Mouse (Mus musculus) urinary bladder, postnatal 14 days (tissue): Measurements from ENCODE around the gene Cyb5rl.

ENCODE experiments used
- DNase-seq: peaks from one replicate; pipeline ENCODE4 v3.0.0; 2021; ENCODE audit warnings: low spot score

Gene Cyb5rl

DNA sequence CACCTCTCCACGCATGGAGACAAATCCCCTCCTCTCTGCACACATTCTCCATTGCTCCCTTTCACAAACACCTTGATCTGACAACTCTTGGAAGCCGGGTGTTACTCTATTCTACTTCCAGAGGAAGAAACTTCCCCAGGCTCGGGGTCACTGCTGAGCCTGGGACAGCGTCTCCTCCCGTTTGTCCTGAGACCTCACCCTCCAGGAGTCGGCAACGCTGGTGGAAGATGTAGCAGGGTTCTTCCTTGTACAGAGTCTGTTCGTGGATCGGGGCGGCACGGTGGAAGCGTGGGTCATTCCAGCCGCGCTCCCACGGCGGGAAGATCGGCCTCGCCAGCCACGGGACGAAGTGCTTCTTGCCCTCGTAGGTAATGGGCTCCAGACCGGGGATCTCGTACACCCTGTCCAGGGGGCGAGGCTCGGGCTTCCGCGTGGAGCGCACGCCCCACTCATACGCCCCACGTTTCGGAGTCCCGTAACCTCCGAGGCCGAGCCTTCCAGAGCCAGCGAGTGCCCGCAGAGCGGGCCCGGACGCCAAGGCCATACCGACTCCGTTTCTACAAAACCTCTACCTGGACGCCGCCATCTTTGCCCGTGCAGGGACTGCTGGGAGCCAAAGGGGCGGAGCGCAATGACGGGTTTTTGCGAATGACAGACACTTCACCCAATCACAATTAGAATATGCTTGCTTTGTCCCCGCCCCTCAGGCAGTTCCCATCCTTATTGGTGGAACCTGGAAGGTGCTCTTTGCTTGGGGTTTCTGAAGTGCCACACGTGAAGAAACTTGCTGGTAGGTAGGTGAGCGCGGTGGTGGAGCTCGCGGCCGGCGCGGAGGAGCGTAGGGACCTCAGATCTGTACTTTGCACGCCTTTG, at the start of gene Cyb5rl, which contains the start of gene Mrpl37:
Gene Cyb5rl, plus strand, starts transcription at position 737 of the 873 bp plus-strand sequence.
Gene Mrpl37, minus strand, starts transcription at position 617 of the 873 bp plus-strand sequence.
- peak; percentile 95 for DNase-seq

GRCm38 (mm10) chr4:107017257-107017656, 49.5 kb upstream of the Cyb5rl start:
- DNase-seq, result no peak

DNA sequence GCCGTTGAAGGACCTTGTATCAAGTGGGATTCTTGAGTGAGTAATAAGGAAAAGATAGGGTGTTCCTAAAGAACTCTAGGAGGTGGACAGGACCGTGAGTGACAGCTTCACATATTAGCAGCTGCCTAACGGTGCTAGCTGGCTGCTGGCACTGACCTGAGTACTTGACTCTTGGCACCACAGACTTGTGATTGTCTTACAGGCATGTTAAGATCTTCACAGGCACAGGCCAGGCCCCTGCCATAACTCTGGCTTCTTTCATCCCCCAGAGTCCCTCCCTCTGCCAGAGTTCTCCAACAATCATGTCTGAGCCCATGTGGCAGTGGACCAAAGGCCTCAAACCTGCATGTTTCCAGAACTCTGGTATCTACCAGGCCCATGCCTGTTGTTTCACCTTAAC, 48.3 kb upstream of the Cyb5rl start:
- DNase-seq, result no peak

GRCm38 (mm10) chr4:107019027-107019426, 47.8 kb upstream of the Cyb5rl start:
- peak; percentile 22 for DNase-seq

GRCm38 (mm10) chr4:107020287-107021000, 46.3 kb upstream of the Cyb5rl start:
- no peak for DNase-seq

DNA sequence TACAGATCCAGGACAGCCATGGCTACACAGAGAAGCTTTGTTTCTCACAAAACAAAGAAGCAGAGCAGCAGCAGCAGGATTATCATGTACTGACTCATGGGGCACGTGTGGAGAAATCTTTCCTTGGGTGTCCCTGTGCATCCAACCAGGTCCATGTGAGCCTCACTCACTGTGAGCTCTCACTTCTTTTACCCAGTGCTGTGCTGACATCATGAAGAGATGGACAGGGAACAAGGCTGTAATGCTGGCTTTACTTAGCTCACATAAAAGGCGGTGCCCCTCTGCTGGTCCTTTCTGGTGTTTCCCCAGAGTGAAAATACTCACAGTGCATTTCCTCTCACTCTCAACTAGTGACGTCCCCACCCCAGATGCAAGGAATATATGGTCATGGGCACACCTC, 45.3 kb upstream of the Cyb5rl start:
- no peak for DNase-seq

- DNase-seq, result no peak
These were observed 41.9 kb upstream of the Cyb5rl start for GRCm38 (mm10) chr4:107024899-107025298.

- no peak for DNase-seq
These were observed 41.4 kb upstream of the Cyb5rl start for GRCm38 (mm10) chr4:107025369-107025768.

DNA sequence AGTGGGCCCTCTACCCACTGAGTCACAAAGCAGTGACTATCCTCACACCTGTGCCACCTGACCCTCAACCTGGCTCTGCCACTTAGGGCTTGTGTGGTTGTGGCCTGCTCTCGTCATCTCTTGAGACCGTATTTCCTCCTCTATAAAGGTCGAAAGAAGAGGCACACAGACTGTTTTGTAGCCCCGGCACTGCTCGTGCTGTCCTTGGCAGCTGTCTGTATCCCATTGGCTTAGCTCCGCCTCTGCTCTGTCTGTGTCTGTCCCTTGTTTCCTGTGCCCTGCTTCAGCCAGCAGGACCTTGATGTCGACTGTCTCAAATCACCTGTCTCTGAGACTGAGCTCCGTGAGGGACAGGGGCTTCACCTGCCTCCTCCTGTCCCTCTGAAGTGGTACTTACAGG, 40.3 kb upstream of the Cyb5rl start:
- DNase-seq, result no peak

- no peak for DNase-seq
These were observed 31.1 kb upstream of the Cyb5rl start for GRCm38 (mm10) chr4:107035689-107036088.

- no peak for DNase-seq
These were observed 29.8 kb upstream of the Cyb5rl start for GRCm38 (mm10) chr4:107036985-107037384.

GRCm38 (mm10) chr4:107038303-107038702, 28.5 kb upstream of the Cyb5rl start:
- no peak for DNase-seq

GRCm38 (mm10) chr4:107039270-107039669, 27.5 kb upstream of the Cyb5rl start:
- no peak for DNase-seq

DNA sequence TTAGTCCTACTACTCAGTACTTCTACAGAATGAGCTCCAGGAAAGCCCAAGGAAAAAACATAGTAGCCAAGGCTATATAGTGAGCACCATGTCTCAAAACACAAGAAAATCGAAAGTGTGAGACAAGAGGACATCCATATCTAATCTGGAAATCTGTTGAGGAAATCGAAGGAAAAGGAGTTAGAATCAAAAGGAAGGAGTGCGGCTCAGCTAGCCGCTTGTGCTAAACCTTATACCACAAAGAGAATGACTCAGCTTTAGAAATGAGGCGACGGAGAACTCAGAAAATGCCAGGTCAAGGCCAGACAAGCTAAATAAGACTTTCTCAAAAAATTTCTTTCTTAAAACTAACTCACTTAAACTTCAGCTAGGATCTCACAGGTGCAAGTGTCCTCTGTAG, 24.5 kb upstream of the Cyb5rl start:
- DNase-seq, result no peak

DNA sequence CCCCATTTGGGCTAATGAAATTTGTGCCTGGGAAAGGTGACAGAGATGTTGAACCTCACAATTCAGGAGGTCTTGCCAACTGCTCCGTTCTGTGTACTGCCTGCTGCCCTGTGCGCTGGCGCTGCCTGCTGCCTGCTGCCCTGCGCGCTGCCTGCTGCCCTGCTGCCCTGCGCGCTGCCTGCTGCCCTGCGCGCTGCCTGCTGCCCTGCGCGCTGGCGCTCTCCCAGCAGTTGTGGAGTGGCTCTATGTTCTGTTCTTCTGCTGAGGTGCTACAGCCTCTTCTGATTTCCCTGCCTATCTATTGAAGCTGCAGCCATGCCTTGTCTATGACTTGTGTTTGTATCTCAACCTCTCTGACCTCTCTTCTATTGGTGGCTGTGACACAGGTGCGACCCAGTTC, 21.6 kb upstream of the Cyb5rl start:
- no peak for DNase-seq

DNA sequence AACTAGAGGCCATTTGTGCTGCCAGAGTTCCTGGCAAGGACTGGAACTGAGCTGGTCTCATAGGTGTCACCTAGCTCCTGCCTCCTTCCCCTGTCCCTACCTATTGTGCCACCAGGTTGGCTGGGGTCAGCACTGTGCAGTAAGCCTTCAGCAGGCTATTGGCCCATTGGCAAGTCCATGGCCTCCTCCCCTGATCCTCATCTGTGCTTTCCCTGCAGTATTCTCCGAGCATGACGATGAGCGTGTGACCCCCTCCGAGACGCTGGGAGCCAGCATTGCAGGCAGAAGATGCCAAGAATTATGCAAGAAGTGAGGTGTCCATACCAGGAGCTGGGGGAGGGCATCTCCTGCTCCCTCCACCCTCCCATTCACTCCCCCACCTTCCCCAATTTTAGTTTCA, 19.0 kb upstream of the Cyb5rl start:
- DNase-seq, result no peak

DNA sequence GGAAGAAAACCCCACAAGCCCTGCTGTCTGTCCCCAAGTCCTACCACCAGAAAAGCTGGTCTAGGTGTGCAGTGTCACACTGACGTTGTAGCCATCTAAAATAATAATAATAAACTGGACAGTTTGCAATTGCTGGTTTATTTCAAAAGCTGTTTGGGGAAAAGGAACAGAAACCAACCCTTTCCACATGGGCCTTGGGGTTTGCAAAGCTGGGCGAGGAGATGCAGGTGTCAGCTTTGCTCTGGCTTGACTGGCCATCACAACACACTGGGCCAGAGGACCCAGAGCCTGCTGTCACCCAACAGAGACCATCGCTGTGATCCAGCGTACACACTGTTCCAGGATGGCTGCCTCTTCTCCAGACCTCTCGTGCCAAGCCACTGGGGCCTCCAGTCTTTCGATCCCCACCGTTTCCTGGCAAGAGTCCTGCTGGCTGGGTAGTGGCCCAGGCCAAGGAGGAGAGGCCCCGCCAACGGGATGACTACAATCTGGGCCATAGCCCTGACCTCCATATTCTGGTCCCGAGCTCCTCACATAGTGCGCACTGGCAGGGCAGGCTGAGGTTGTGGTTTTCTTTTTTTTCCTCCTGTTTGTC, 18.1 kb upstream of the Cyb5rl start:
- peak; percentile 44 for DNase-seq

DNA sequence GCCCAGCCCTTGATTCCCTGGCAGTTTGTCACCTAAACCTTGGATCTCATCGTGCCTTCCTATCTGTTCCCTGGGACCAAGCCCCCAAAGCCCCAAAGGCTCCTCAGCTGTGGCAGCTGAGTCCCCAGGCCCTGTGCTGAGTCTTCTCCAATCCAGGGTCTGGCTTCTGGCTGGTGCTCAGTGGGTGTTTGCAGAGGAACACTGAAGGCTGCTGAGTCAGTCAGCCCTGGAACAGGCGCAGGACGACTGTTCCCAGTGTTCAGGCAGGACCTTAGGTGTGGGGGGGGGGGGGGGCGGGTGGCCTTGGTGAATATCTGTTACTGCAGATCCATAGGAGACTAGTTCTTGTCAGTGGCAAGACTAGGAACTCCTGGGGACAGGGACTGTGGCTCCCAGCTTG, 14.9 kb upstream of the Cyb5rl start:
- no peak for DNase-seq

DNA sequence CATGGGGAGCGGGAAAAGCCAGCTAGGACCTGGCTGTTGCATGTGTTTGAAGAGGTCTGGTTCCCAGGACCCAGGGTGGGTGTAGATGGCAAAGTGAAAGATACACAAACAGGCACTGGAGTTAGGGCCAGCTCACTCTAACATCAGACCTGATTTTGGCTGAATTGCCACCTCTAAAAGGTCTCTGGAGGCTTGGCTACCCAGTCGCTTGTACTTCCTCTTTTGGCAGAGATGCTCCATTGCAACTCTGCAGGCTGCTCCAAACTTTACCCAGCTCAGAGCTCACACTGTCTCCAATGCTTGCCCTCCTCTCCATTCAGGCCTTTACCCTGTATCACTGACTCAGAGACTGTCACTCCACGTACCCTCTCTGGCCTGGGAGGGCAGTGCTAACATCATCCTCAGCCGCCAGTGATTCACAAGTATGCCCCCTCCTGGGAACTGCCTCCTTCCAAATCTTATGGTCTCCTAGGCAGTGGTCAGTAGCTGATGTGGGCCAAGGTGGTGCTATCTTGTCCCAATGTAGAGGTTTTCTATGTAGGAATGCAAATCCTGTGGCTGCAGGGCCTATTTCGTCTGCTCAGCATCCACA, 13.7 kb upstream of the Cyb5rl start:
- no peak for DNase-seq

DNA sequence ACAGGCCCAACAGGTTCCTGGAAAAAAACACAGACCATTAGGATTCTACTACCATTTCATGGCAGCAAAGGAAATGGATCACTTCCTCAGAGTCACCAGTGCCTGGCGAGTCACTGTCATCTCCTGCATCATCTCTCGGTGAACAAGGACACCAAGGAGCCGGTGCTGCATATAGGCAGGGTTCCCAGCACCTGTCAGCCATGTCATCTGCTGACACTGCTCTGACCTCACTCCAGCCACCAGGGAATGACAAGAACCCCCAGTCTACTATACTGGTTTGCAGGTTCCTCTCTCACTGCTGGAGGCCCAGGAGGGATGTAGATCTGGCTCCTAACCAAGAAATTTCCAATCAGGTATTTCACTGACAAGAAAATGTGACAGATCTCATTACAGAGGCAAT, 10.7 kb upstream of the Cyb5rl start:
- DNase-seq, result no peak

- DNase-seq, result no peak
These were observed 8.4 kb upstream of the Cyb5rl start for GRCm38 (mm10) chr4:107058346-107058745.

GRCm38 (mm10) chr4:107058781-107059180, 8.0 kb upstream of the Cyb5rl start:
- DNase-seq, result no peak
